Mouse (Mus musculus) G1E (cell line): ENCODE measurements around the gene Arap1. TPM values are rescaled to one million over a fixed set of nuclear protein-coding genes. Genes with fewer than 3 reads are reported as not detected.

Experiments
- ATAC-seq: 2 replicates; pipeline ENCODE4 v1.8.0; 2016; ENCODE audit warnings: mild to moderate bottlenecking; ENCODE audit not compliant: insufficient number of reproducible peaks, poor library complexity, low FRiP score, severe bottlenecking; ENCODE audit errors: extremely low read depth
- DNase-seq: peaks from one replicate; pipeline ENCODE4 v3.0.0; 2012; ENCODE audit warnings: low spot score
- H3K27me3 ChIP-seq: 2 replicates; pipeline ENCODE4 v1.6.1; 2012; ENCODE audit warnings: mild to moderate bottlenecking, low read length, inconsistent platforms; ENCODE audit not compliant: insufficient read depth
- H3K36me3 ChIP-seq: replicated peaks from 2 replicates; pipeline ENCODE3; 2012; ENCODE audit warnings: mild to moderate bottlenecking, inconsistent platforms
- H3K4me1 ChIP-seq: 2 replicates; pipeline ENCODE4 v1.6.1; 2012; ENCODE audit warnings: low read depth, low read length, inconsistent platforms, mixed read lengths; ENCODE audit not compliant: insufficient read depth
- H3K4me3 ChIP-seq: 2 replicates; pipeline ENCODE4 v1.5.1; 2012; ENCODE audit warnings: low read depth, mild to moderate bottlenecking, inconsistent platforms, low read length, moderate library complexity, mixed read lengths
- H3K9me3 ChIP-seq: replicated peaks from 2 replicates; pipeline ENCODE4 v1.6.1; 2012; ENCODE audit warnings: inconsistent platforms
- CTCF ChIP-seq: IDR thresholded peaks from 2 replicates; pipeline ENCODE4 v1.5.1; 2012; ENCODE audit warnings: low read depth, low read length, inconsistent platforms, mixed read lengths
- GATA1 ChIP-seq: IDR thresholded peaks from 2 replicates; pipeline ENCODE4 v1.6.1; 2012; ENCODE audit warnings: borderline replicate concordance, low read length, inconsistent platforms, mixed read lengths
- GATA2 ChIP-seq: IDR thresholded peaks from 2 replicates; pipeline ENCODE4 v1.6.1; 2012; ENCODE audit warnings: low read depth, low read length, inconsistent platforms, borderline replicate concordance
- POLR2AphosphoS5 ChIP-seq: IDR thresholded peaks from 2 replicates; pipeline ENCODE4 v1.6.1; 2012; ENCODE audit warnings: low read depth, low read length, inconsistent platforms; ENCODE audit not compliant: insufficient replicate concordance
- TAL1 ChIP-seq: conservative IDR thresholded peaks from 2 replicates; pipeline ENCODE4 v1.6.1; 2012; ENCODE audit warnings: low read depth, low read length, inconsistent platforms, mixed read lengths
- polyA plus RNA-seq: library from polyadenylated mRNA; stranded (reverse); fragments of >175 nt; gene quantifications from 2 replicates; pipeline ENCODE4 v1.2.3, GENCODE M21; 2012
- total RNA-seq, 2 experiments: library from RNA; stranded (forward) in 1 of 2; stranded (reverse) in 1 of 2; fragments of 200-1000 nt in 1 of 2; fragments of >200 nt in 1 of 2; fragmentation: Nextera tagmentation in 1 of 2; gene quantifications; 2 replicates each; pipeline ENCODE4 v1.2.3; 2014 to 2017

The Arap1 gene
- total and polyA plus RNA-seq, 3 experiments = 62.0 to 115 (median 67.6) TPM

GRCm38 (mm10) chr7:101354423-101354822 is 6.6 kb downstream of the Arap1 start:
- DNase-seq = no peak
- no peak for ATAC-seq
- Histone ChIP-seq H3K4me3 (no peak overlapping the region), H3K9me3 (no peaks in the 10 kb centered on the region), H3K27me3 (peaks cover 3% of the 10 kb centered on the region; the same call in 1 of the 2 replicates), H3K36me3 (peaks cover 30% of the 10 kb centered on the region), H3K4me1 (peaks cover 13% of the 10 kb centered on the region)
- TF ChIP-seq GATA2 (no peak), POLR2AphosphoS5 (no peak), GATA1 (no peak), CTCF (no peak), TAL1 (no peak)

GRCm38 (mm10) chr7:101355551-101356100 is 7.8 kb downstream of the Arap1 start:
- H3K36me3 ChIP-seq = peaks cover 30% of the 10 kb centered on the region
- no peak for TF ChIP-seq POLR2AphosphoS5
- TF ChIP-seq CTCF = no peak
- TF ChIP-seq GATA2 = no peak
- TF ChIP-seq GATA1 = no peak
- no peak for TF ChIP-seq TAL1
- no peak for DNase-seq
- H3K4me3 ChIP-seq = no peak overlapping the region
- no peaks in the 10 kb centered on the region for H3K9me3 ChIP-seq
- no peak for ATAC-seq
- no peaks in the 10 kb centered on the region; the same call in 1 of the 2 replicates for H3K27me3 ChIP-seq
- peaks cover 16% of the 10 kb centered on the region for H3K4me1 ChIP-seq

- Histone ChIP-seq H3K4me1 (peaks cover 28% of the 10 kb centered on the region), H3K36me3 (peaks cover 28% of the 10 kb centered on the region), H3K4me3 (no peak overlapping the region), H3K9me3 (no peaks in the 10 kb centered on the region), H3K27me3 (no peaks in the 10 kb centered on the region; the same call in 1 of the 2 replicates)
- TF ChIP-seq GATA2 = no peak
- TF ChIP-seq POLR2AphosphoS5 = no peak
- no peak for TF ChIP-seq GATA1
- no peak for TF ChIP-seq TAL1
- TF ChIP-seq CTCF = no peak
- DNase-seq (no peak), ATAC-seq (no peak)
These were observed 9.0 kb downstream of the Arap1 start for GRCm38 (mm10) chr7:101356868-101357267.

- Histone ChIP-seq H3K4me1 (peaks cover 58% of the 10 kb centered on the region), H3K4me3 (no peak overlapping the region), H3K36me3 (peaks cover 10% of the 10 kb centered on the region), H3K9me3 (no peaks in the 10 kb centered on the region), H3K27me3 (no peaks in the 10 kb centered on the region)
- ATAC-seq (no peak), DNase-seq (no peak)
- TF ChIP-seq CTCF (no peak), POLR2AphosphoS5 (no peak), GATA1 (no peak), GATA2 (no peak), TAL1 (no peak)
These were observed 12.5 kb downstream of the Arap1 start for GRCm38 (mm10) chr7:101360406-101360805.

GRCm38 (mm10) chr7:101361021-101361420 is 13.2 kb downstream of the Arap1 start:
- H3K4me1 ChIP-seq = peaks cover 58% of the 10 kb centered on the region
- DNase-seq = no peak
- H3K4me3 ChIP-seq = no peak overlapping the region; the same call in 1 of the 2 replicates
- H3K9me3 ChIP-seq = no peaks in the 10 kb centered on the region
- peaks cover 10% of the 10 kb centered on the region for H3K36me3 ChIP-seq
- TF ChIP-seq GATA1 (no peak), TAL1 (no peak), GATA2 (no peak), POLR2AphosphoS5 (no peak), CTCF (no peak)
- ATAC-seq = no peak
- no peaks in the 10 kb centered on the region for H3K27me3 ChIP-seq

GRCm38 (mm10) chr7:101361767-101362166 is 13.9 kb downstream of the Arap1 start:
- DNase-seq = no peak
- peak; percentile 32; the same call in 1 of the 2 replicates for ATAC-seq
- peak overlapping the region; percentile 57; the same call in 1 of the 2 replicates for H3K4me3 ChIP-seq
- H3K36me3 ChIP-seq = peaks cover 14% of the 10 kb centered on the region
- H3K4me1 ChIP-seq = peaks cover 55% of the 10 kb centered on the region
- H3K27me3 ChIP-seq = no peaks in the 10 kb centered on the region
- TF ChIP-seq TAL1 (no peak), GATA2 (no peak), GATA1 (no peak), POLR2AphosphoS5 (no peak), CTCF (no peak)
- no peaks in the 10 kb centered on the region for H3K9me3 ChIP-seq
